Mouse (Mus musculus): ENCODE measurements at regions not wholly inside any gene's neighbourhood (a gene's known extent, or its start where the extent isn't known, plus 50 kb on each side); places are given as distances from the start of the nearest gene placed in this dataset.

DNA sequence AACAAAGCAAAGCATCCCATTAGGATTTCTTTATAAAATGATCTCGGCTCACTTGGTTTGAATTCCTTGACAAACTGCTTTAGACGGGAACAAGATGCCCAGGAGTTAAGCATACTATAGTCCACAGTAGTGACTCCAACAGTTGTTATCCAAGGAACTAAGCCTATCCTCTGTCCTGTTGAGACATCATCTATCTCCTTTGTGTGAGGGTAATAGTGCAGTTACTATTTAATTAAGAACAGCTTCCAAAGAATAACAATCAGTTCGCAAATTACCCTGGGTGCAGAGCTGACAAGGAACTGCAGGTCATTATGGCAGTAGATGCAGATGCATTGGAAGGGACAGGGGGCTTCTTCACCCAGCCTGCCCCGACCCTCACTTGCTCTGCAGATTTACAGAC is 115.7 kb upstream of the Slc24a5 start:
- no peak for DNase-seq (ENCODE audit: low spot score in 2 of 2)

- DNase-seq (ENCODE audit: low spot score in 2 of 2) = no peak
Observed at GRCm38 (mm10) chr2:124953015-124953414, 114.9 kb upstream of the Slc24a5 start.

DNA sequence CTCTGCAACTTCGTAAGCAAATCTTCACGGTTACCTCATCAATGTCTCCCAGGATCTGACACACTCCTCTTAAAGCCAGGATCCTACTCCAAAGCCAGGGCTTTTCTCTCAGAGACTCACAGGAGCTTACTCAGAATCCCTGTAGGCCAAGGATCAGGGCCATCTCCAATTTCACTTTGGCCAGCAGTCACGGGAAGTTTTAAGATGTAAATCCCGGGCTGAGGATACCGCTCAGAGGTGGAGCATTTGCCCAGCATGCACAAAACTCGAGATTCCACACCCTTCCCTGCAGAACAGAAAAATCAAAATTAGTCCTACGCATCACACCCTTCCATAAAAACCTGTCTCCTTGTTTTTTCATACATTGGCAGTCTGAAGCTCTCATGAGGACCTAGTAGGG is 112.1 kb upstream of the Slc24a5 start:
- no peak for DNase-seq (ENCODE audit: low spot score in 2 of 2)

DNA sequence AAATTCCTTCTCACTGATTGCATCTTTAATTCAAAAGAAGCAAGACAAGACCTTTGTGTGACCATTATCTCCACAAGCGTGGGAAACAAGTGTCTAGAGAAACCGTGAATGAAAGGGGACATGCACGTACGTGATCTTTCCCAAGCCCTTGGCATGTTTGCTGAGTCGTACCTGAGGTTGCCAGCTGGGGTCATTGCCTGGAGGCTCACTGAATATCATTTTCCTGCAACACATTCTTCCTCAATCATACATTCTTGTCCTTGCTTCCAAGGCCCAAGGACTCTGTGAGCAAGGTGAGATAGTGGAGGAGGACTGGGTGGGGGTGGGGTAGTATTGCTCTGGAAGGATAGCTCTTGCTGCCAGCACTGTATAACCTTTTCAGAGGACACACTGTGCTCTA is 108.5 kb upstream of the Slc24a5 start:
- no peak for DNase-seq (ENCODE audit: low spot score in 2 of 2)

- no peak for DNase-seq (ENCODE audit: low spot score in 2 of 2)
Observed at GRCm38 (mm10) chr2:124971826-124972749, 95.8 kb upstream of the Slc24a5 start.

- DNase-seq (ENCODE audit: low spot score in 2 of 2) = no peak
Observed at GRCm38 (mm10) chr2:124975106-124975505, 92.8 kb upstream of the Slc24a5 start.

DNA sequence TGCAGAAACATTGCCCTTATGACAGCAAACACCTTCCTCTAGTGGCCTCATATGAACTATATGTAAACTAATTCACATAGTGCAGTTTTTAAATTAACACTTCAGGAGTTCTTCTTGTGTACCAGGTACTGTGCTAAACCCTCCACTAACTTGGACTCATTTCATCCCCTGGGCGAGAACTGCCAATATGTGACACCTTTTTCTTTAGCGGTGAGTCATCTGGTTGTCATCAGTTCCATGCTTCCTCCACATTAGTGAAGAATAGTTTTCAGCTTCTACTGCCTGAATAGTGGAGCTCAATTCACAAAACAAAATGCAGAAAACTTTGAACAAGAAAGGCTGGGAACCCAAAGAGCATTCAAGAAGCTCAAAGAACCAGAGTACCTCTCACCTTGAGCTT is 76.9 kb upstream of the Slc24a5 start:
- peak; percentile 9 to 31 for DNase-seq (ENCODE audit: low spot score in 2 of 2)

DNA sequence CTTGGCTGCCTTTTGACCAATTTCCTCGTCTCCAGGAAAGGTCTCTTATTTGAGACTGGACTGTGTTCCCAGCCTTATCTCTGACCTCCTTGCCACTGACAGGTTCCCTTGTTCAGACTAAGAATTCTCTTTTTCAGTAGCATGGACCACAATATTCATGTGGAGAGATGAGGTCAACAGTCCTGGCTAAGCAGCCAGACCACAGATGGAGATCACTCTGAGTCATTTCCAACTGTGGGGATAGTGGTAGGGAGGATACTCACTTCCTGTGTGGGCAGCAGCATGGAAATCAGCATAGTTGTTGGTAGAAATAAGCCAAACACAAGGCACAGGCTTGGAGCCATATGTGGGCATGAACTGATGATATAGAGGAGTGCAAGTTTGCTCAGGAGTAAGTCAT is 52.9 kb upstream of the Slc24a5 start:
- DNase-seq (ENCODE audit: low spot score in 2 of 2) = peak; percentile 15 to 29

DNA sequence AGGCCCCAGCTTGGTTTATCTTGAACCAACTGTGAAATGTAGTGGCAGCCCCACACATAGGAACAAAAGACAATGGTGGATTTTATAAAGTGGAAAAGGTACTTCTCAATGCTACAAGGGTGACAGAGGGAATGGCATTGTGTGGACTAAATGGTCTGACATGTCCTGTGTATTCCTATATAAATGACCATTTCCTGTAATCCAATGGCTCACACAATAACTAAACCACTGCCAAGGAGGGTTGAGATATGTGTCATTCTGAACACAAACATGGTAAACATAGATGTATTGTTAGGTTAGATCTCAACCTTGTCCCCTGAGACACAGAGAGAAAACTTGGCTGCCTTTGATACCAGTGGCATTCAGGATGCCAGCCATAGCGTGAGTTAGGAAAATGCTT is 51.0 kb upstream of the Slc24a5 start:
- no peak for DNase-seq (ENCODE audit: low spot score in 2 of 2)
